Mouse (Mus musculus): ENCODE results near the gene Lgals4. TPM values are rescaled to one million over a fixed set of nuclear protein-coding genes. Genes with fewer than 3 reads are reported as not detected.

Gene Lgals4
- polyA plus RNA-seq, 1 experiment from 2014 or later: 10.9 TPM

DNA sequence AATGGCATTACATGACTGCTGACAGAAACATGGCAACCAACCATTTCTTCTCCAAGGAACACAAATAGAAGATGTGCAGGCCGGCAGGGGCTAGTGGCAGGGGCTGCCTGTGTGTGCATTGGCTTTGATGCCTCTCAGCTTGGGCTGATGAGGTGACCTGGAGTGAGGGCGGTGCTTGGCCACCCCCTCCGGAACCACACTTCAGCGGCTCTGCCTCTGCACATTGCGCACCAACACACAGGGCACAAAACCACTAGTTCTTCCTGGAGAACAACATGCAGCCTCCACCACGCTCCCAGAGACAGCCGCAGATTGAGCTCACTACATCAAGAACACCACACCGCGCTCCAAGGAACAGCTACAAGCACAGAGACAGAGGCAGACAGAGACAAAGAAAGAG lies 17.5 kb upstream of the Lgals4 start:
- no peak overlapping the region; the same call in 1 of the 2 replicates for H3K27ac ChIP-seq
- no peak overlapping the region for H3K4me3 ChIP-seq (replicated peaks; ENCODE audit: low read depth, low read length)
- H3K4me1 ChIP-seq (replicated peaks; ENCODE audit: insufficient read depth, low read length): peaks cover 7% of the 10 kb centered on the region
- no peak for TF ChIP-seq CTCF (IDR thresholded peaks at IDR 0.05; ENCODE audit: low read depth)
- ATAC-seq (replicated peaks; ENCODE audit: low FRiP score, low read depth): no peak
- 0 out of 2 replicates have a peak overlapping the region, but pooled peaks have one; percentile 4 for H3K4me2 ChIP-seq (ENCODE audit: low read length)
- no peak for DNase-seq (ENCODE audit: low spot score)
- H3K9ac ChIP-seq (ENCODE audit: low read depth, low read length): no peak overlapping the region; the same call in 1 of the 2 replicates
- no peaks in the 10 kb centered on the region for H3K9me3 ChIP-seq (replicated peaks; ENCODE audit: low read length)
- H3K27me3 ChIP-seq (ENCODE audit: insufficient read depth, low read length): no peaks in the 10 kb centered on the region
- H3K36me3 ChIP-seq (ENCODE audit: insufficient read depth, low read length): peaks cover 79% of the 10 kb centered on the region
- WGBS: 73% methylated on average over 9 of the region's 9 CpGs

DNA sequence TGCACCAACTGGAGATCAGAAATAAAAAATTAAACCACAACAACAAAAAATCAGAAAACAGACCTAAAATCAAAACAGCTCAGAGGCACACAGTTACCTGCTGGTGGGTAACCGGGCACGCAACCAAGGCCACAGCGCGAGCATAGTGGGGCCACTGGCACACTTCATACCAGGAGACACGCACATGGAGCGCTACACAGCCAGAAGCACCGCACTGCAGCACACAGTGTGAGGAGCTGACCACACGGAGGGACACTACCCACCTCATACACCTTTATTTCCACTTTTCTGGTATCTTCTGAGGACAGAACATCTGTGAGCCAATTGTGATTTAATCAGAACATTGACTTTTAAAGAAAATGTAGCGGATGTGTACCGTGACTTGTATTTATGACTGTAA lies 16.7 kb upstream of the Lgals4 start:
- no peak for TF ChIP-seq CTCF (IDR thresholded peaks at IDR 0.05; ENCODE audit: low read depth)
- peaks cover 86% of the 10 kb centered on the region for H3K36me3 ChIP-seq (ENCODE audit: insufficient read depth, low read length)
- no peak overlapping the region for H3K9ac ChIP-seq (ENCODE audit: low read depth, low read length)
- no peak overlapping the region for H3K4me3 ChIP-seq (replicated peaks; ENCODE audit: low read depth, low read length)
- H3K4me1 ChIP-seq (replicated peaks; ENCODE audit: insufficient read depth, low read length): peaks cover 7% of the 10 kb centered on the region
- 90% methylated on average over 10 of the region's 10 CpGs for WGBS
- H3K9me3 ChIP-seq (replicated peaks; ENCODE audit: low read length): no peaks in the 10 kb centered on the region
- DNase-seq (ENCODE audit: low spot score) (no peak), ATAC-seq (replicated peaks; ENCODE audit: low FRiP score, low read depth) (no peak)
- H3K4me2 ChIP-seq (ENCODE audit: low read length): no peak overlapping the region
- H3K27ac ChIP-seq: no peak overlapping the region
- H3K27me3 ChIP-seq (ENCODE audit: insufficient read depth, low read length): no peaks in the 10 kb centered on the region

DNA sequence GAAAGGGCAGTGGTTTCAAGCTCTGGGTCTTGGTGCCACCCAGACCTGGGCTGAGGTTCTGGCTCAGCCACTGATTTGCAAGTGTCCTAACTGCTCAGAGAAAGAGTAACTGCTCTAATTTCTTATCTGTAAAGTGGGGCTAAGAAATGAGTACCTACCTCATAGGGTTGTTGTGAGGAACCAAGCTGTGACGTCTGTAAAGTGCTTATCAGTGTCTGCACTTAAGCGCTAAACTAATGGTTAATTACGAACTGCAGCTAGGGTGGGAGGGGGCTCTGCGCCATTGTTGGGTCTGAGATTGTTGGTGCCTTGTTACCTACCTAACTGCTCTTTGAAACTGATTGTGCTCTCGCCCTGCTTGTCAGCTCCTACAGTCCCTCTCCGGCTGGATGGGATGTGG lies 16.1 kb upstream of the Lgals4 start:
- Histone ChIP-seq H3K4me3 (replicated peaks; ENCODE audit: low read depth, low read length) (no peak overlapping the region), H3K9ac (ENCODE audit: low read depth, low read length) (no peak overlapping the region), H3K36me3 (ENCODE audit: insufficient read depth, low read length) (peaks cover 92% of the 10 kb centered on the region), H3K27me3 (ENCODE audit: insufficient read depth, low read length) (no peaks in the 10 kb centered on the region), H3K27ac (no peak overlapping the region), H3K9me3 (replicated peaks; ENCODE audit: low read length) (no peaks in the 10 kb centered on the region), H3K4me1 (replicated peaks; ENCODE audit: insufficient read depth, low read length) (peaks cover 4% of the 10 kb centered on the region), H3K4me2 (ENCODE audit: low read length) (no peak overlapping the region)
- 72% methylated on average over 6 of the region's 6 CpGs for WGBS
- DNase-seq (ENCODE audit: low spot score) (no peak), ATAC-seq (replicated peaks; ENCODE audit: low FRiP score, low read depth) (no peak)
- TF ChIP-seq CTCF (IDR thresholded peaks at IDR 0.05; ENCODE audit: low read depth): no peak

DNA sequence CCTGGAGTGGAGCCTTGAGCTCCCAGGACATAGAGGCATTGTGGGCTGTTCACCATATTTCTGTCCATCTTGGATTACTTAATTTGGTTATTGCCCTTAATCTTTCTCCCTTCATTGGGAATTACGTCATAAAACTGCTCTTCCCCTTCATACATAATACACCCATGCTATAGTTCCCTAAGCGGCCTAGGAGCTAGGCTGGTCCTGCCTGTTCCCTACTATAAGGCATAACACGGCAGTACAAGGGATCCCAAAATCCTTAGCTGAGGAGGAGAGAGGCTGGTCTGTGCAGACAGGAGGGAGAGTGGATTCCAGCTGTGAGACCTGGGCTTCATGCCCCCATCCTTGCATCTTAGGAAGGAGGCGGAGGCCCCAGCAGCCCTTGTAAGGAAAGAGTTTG lies 15.7 kb upstream of the Lgals4 start:
- Histone ChIP-seq H3K9me3 (replicated peaks; ENCODE audit: low read length) (no peaks in the 10 kb centered on the region), H3K27me3 (ENCODE audit: insufficient read depth, low read length) (no peaks in the 10 kb centered on the region), H3K4me3 (replicated peaks; ENCODE audit: low read depth, low read length) (no peak overlapping the region), H3K4me1 (replicated peaks; ENCODE audit: insufficient read depth, low read length) (no peaks in the 10 kb centered on the region; the same call in 1 of the 2 replicates), H3K9ac (ENCODE audit: low read depth, low read length) (no peak overlapping the region), H3K36me3 (ENCODE audit: insufficient read depth, low read length) (peaks cover 92% of the 10 kb centered on the region), H3K4me2 (ENCODE audit: low read length) (no peak overlapping the region), H3K27ac (no peak overlapping the region)
- DNase-seq (ENCODE audit: low spot score): no peak
- no peak for TF ChIP-seq CTCF (IDR thresholded peaks at IDR 0.05; ENCODE audit: low read depth)
- 76% methylated on average over 4 of the region's 4 CpGs for WGBS
- no peak for ATAC-seq (replicated peaks; ENCODE audit: low FRiP score, low read depth)

DNA sequence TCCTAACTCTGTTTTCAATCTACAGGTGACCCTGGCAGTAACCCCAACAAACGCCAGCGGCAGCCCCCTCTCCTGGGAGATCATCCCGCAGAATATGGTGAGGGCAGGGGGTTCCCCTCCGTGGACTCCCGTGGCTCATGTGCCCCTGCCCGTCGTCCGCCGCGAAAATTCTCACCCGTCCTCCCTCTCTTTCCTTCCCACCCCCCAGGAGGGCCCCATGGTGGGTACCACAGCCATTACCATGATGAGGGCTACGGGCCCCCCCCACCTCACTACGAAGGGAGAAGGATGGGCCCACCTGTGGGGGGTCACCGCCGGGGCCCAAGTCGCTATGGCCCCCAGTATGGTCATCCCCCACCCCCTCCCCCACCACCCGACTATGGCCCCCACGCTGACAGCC lies 15.2 kb upstream of the Lgals4 start:
- ATAC-seq (replicated peaks; ENCODE audit: low FRiP score, low read depth) (0 out of 2 replicates have a peak, but pooled peaks have one; percentile 19), DNase-seq (ENCODE audit: low spot score) (no peak)
- no peak overlapping the region for H3K27ac ChIP-seq
- H3K9ac ChIP-seq (ENCODE audit: low read depth, low read length): no peak overlapping the region
- no peak overlapping the region for H3K4me2 ChIP-seq (ENCODE audit: low read length)
- H3K36me3 ChIP-seq (ENCODE audit: insufficient read depth, low read length): peaks cover 87% of the 10 kb centered on the region
- H3K4me3 ChIP-seq (replicated peaks; ENCODE audit: low read depth, low read length): no peak overlapping the region
- H3K4me1 ChIP-seq (replicated peaks; ENCODE audit: insufficient read depth, low read length): no peaks in the 10 kb centered on the region; the same call in none of the 2 replicates
- H3K9me3 ChIP-seq (replicated peaks; ENCODE audit: low read length): no peaks in the 10 kb centered on the region
- H3K27me3 ChIP-seq (ENCODE audit: insufficient read depth, low read length): no peaks in the 10 kb centered on the region
- no peak for TF ChIP-seq CTCF (IDR thresholded peaks at IDR 0.05; ENCODE audit: low read depth)
- WGBS: 86% methylated on average over 18 of the region's 18 CpGs

DNA sequence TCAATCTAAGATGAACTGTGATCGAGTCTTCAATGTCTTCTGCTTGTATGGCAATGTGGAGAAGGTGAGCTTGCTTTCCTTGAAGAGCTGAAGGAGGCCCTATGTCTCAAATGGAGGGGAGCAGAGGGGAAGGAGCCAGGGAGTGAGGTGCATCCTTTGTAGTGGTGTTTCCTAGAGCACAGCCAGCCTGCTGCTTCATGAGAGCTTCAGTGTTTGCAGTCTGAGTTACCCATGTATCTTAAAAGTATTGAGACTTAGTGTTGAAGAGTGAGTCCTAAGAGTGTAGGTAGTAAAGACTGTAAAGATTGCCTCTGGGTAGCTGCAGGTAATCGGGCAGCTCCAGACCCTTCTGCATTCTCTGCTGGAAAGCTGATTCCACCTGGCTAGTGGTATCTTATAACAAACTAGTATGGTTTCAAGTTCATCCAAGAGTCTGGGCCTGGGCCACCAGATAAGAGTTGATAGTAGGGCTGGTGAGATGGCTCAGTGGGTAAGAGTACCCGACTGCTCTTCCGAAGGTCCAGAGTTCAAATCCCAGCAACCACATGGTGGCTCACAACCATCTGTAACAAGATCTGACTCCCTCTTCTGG lies 14.7 kb upstream of the Lgals4 start:
- Histone ChIP-seq H3K4me1 (replicated peaks; ENCODE audit: insufficient read depth, low read length) (no peaks in the 10 kb centered on the region; the same call in none of the 2 replicates), H3K9me3 (replicated peaks; ENCODE audit: low read length) (no peaks in the 10 kb centered on the region), H3K27me3 (ENCODE audit: insufficient read depth, low read length) (no peaks in the 10 kb centered on the region), H3K4me3 (replicated peaks; ENCODE audit: low read depth, low read length) (no peak overlapping the region), H3K27ac (no peak overlapping the region), H3K36me3 (ENCODE audit: insufficient read depth, low read length) (peaks cover 82% of the 10 kb centered on the region), H3K9ac (ENCODE audit: low read depth, low read length) (no peak overlapping the region), H3K4me2 (ENCODE audit: low read length) (no peak overlapping the region)
- ATAC-seq (replicated peaks; ENCODE audit: low FRiP score, low read depth) (no peak), DNase-seq (ENCODE audit: low spot score) (no peak)
- no peak for TF ChIP-seq CTCF (IDR thresholded peaks at IDR 0.05; ENCODE audit: low read depth)
- WGBS: 90% methylated on average over 4 of the region's 4 CpGs

DNA sequence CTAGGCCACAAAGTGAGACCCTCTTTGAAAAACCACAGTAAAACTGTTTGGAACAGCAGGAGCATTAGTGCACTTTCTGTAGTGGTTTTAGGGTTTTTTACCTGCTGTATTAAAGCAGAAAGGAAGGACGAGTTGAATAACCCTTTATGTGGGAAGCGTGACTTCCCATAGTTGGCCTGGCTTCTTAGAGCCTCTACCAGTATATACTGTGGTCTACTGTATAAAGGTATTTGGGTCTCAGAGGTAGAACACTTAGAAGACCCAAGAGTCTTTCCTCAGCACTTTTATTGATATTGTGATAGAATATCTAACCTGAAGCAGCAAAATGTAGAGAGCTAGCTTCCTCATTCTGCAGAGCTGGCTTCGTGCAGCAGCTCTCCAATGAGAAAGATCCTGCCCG lies 14.1 kb upstream of the Lgals4 start:
- Histone ChIP-seq H3K4me1 (replicated peaks; ENCODE audit: insufficient read depth, low read length) (peaks cover 3% of the 10 kb centered on the region), H3K27me3 (ENCODE audit: insufficient read depth, low read length) (no peaks in the 10 kb centered on the region), H3K27ac (no peak overlapping the region), H3K36me3 (ENCODE audit: insufficient read depth, low read length) (peaks cover 76% of the 10 kb centered on the region), H3K4me2 (ENCODE audit: low read length) (no peak overlapping the region), H3K4me3 (replicated peaks; ENCODE audit: low read depth, low read length) (no peak overlapping the region), H3K9me3 (replicated peaks; ENCODE audit: low read length) (no peaks in the 10 kb centered on the region), H3K9ac (ENCODE audit: low read depth, low read length) (no peak overlapping the region)
- ATAC-seq (replicated peaks; ENCODE audit: low FRiP score, low read depth) (no peak), DNase-seq (ENCODE audit: low spot score) (no peak)
- TF ChIP-seq CTCF (IDR thresholded peaks at IDR 0.05; ENCODE audit: low read depth): no peak
- 89% methylated on average over 4 of the region's 4 CpGs for WGBS

Measured in kidney, postnatal 0 days (tissue).